Mouse (Mus musculus) thymus, postnatal 14 days (tissue): ENCODE data around the gene Cyp24a1.
"Not testable (repeated sequence)": the region's sequence is repeated elsewhere in the genome, so short reads cannot be mapped to it uniquely, and the experiment has no call there.

Experiments used
- DNase-seq: peaks from one replicate; pipeline ENCODE4 v3.0.0; 2021

The Cyp24a1 gene

GRCm38 (mm10) chr2:170494784-170495710 lies 1.9 kb downstream of the Cyp24a1 start:
- no peak for DNase-seq

GRCm38 (mm10) chr2:170487890-170488502 lies 8.9 kb downstream of the Cyp24a1 start:
- DNase-seq, result peak; percentile 15

GRCm38 (mm10) chr2:170487202-170487601 lies 9.7 kb downstream of the Cyp24a1 start:
- no peak for DNase-seq

GRCm38 (mm10) chr2:170483914-170484313 lies 13.0 kb downstream of the Cyp24a1 start:
- DNase-seq, result no peak

- DNase-seq, result no peak
These were observed 14.9 kb downstream of the Cyp24a1 start for GRCm38 (mm10) chr2:170482019-170482540.

- DNase-seq, result no peak
These were observed 20.3 kb downstream of the Cyp24a1 start for GRCm38 (mm10) chr2:170476643-170477042.

- peak; percentile 38 for DNase-seq
These were observed 20.7 kb downstream of the Cyp24a1 start for GRCm38 (mm10) chr2:170476215-170476614.

- no peak for DNase-seq
These were observed 21.8 kb downstream of the Cyp24a1 start for GRCm38 (mm10) chr2:170475164-170475563.

- no peak for DNase-seq
These were observed 22.8 kb downstream of the Cyp24a1 start for GRCm38 (mm10) chr2:170474125-170474524.

- DNase-seq, result no peak
These were observed 26.4 kb downstream of the Cyp24a1 start for GRCm38 (mm10) chr2:170470591-170470990.

GRCm38 (mm10) chr2:170469616-170470308 lies 27.2 kb downstream of the Cyp24a1 start:
- no peak for DNase-seq

GRCm38 (mm10) chr2:170468009-170468408 lies 28.9 kb downstream of the Cyp24a1 start:
- peak; percentile 42 for DNase-seq

- no peak for DNase-seq
These were observed 32.1 kb downstream of the Cyp24a1 start for GRCm38 (mm10) chr2:170464817-170465216.

GRCm38 (mm10) chr2:170461652-170462051 lies 35.3 kb downstream of the Cyp24a1 start:
- DNase-seq, result no peak

GRCm38 (mm10) chr2:170459805-170460204 lies 37.1 kb downstream of the Cyp24a1 start:
- no peak for DNase-seq

- DNase-seq, result no peak
These were observed 37.8 kb downstream of the Cyp24a1 start for GRCm38 (mm10) chr2:170459183-170459582.

- DNase-seq, result not testable (repeated sequence)
These were observed 43.1 kb downstream of the Cyp24a1 start for GRCm38 (mm10) chr2:170453809-170454208.

- peak; percentile 65 for DNase-seq
These were observed 46.0 kb downstream of the Cyp24a1 start for GRCm38 (mm10) chr2:170450933-170451332.

GRCm38 (mm10) chr2:170447651-170448050 lies 49.3 kb downstream of the Cyp24a1 start:
- DNase-seq, result no peak

- DNase-seq, result no peak
These were observed 50.0 kb downstream of the Cyp24a1 start for GRCm38 (mm10) chr2:170446843-170447383.

GRCm38 (mm10) chr2:170445861-170446260 lies 51.1 kb downstream of the Cyp24a1 start:
- DNase-seq, result no peak

- peak; percentile 24 for DNase-seq
These were observed 54.4 kb downstream of the Cyp24a1 start for GRCm38 (mm10) chr2:170442535-170442934.

- no peak for DNase-seq
These were observed 58.2 kb downstream of the Cyp24a1 start for GRCm38 (mm10) chr2:170438782-170439181.
